Mouse (Mus musculus): ENCODE results near the gene Zpld1.

Zpld1 gene

GRCm38 (mm10) chr16:55297886-55298285, at the start of gene Zpld1:
TSS of gene Zpld1 (minus strand) at chr16:55297986.
- no peak for DNase-seq (ENCODE audit: low spot score in 2 of 2)

DNA sequence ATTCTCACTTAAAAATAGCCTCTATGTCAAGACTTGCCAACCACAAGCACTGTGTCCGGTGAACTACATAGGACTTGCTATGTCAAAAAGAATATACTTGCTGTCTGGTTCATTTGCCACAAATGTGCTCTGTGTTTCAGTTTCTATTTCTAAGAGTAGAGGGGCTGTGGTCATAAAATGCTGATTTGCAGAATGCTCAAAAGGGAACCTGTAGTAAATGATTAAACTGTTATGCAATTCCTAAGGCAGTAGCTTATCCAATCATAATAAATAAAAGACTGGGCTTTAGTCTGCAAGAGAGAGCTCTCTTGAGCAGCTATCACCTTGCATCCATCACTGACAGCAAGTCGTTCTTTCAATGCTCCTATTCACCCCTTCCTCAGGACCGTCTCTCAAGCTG, 47.9 kb upstream of the Zpld1 start:
- no peak for DNase-seq (ENCODE audit: low spot score in 2 of 2)

GRCm38 (mm10) chr16:55321542-55322514, 24.0 kb upstream of the Zpld1 start:
- no peak for DNase-seq (ENCODE audit: low spot score in 2 of 2)

DNA sequence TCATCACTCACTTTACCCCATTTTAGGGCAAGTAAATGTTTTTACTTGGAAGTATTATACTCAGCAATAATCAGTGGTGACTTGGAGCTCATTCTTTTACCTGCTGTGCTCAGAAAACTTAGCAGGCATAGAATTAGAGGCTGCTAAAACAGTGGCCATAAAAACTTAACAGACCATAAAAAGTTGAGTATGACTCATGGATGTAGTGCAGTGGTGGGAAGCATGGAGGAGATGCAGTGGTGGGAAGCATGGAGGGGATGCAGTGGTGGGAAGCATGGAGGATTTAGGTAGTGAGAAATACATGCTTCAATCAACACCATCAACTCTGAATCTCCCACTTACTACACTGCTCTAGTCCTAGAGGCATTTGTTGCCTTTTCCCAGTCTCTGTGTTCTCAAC, 19.2 kb upstream of the Zpld1 start:
- no peak for DNase-seq (ENCODE audit: low spot score in 2 of 2)

DNA sequence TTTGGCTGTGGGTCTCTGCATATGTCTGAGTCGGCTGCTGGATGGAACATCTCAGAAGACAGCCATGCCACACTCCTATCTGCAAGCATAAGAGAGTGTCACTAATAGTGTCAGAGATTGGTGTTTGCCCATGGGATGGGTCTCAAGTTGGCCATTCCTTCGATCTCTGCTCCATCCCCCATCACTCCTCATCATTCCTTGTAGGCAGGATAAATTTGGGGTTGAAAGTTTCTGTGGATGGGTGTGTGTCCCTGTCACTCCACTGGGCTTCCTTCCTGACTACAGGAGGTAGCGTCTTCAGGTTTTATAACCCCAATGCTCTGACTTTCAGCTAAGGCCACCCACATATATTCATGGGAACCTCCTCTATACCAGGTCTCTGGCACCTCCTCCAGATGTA, 14.3 kb upstream of the Zpld1 start:
- DNase-seq (ENCODE audit: low spot score in 2 of 2) = no peak

- no peak for DNase-seq (ENCODE audit: low spot score in 2 of 2)
These were observed 15.1 kb downstream of the Zpld1 start for GRCm38 (mm10) chr16:55282696-55283095.

DNA sequence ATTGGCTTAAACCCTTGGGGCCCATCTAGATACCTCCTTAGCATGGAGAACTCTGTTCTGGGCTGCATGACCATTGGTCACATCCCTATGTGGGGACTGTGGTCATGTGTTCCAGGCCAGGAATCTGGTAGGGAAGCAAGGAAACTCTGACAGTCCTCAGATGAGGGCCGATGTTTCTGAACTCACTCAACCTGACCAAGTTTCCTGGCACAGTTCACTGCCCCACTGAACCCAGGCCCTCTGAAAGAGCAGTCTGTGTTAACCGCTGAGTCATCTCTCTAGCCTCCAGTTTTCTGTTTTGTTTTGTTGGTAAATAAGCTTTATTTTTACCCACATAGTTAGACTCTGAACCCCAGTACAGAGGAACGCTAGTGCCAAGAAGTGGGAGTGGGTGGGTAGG, 20.3 kb downstream of the Zpld1 start:
- no peak for DNase-seq (ENCODE audit: low spot score in 2 of 2)

GRCm38 (mm10) chr16:55265281-55265680, 32.5 kb downstream of the Zpld1 start:
- DNase-seq (ENCODE audit: low spot score in 2 of 2) = no peak

- no peak for DNase-seq (ENCODE audit: low spot score in 2 of 2)
These were observed 36.8 kb downstream of the Zpld1 start for GRCm38 (mm10) chr16:55260862-55261574.

DNA sequence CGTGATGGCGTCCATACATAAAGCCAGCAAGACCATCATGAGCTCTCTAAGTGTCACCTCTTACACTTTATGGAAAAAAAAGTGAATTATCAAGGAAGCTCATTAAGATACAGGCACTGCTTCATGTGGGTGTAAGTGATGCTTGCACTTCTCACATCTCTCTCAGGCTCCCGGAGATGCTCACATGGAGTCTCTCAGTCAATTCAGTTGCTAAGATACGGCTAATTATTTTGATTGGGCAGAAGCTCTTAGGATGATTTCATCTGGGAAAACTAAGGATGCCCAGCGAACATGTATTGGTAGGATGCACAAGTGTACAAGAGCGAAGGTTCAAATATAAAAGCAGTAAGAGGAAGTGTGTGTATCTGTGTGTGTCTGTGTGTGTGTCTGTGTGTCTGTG, 38.1 kb downstream of the Zpld1 start:
- DNase-seq (ENCODE audit: low spot score in 2 of 2) = no peak

GRCm38 (mm10) chr16:55240996-55241395, 56.8 kb downstream of the Zpld1 start:
- DNase-seq (ENCODE audit: low spot score in 2 of 2) = no peak

- no peak for DNase-seq (ENCODE audit: low spot score in 2 of 2)
These were observed 68.7 kb downstream of the Zpld1 start for GRCm38 (mm10) chr16:55228995-55229622.

DNA sequence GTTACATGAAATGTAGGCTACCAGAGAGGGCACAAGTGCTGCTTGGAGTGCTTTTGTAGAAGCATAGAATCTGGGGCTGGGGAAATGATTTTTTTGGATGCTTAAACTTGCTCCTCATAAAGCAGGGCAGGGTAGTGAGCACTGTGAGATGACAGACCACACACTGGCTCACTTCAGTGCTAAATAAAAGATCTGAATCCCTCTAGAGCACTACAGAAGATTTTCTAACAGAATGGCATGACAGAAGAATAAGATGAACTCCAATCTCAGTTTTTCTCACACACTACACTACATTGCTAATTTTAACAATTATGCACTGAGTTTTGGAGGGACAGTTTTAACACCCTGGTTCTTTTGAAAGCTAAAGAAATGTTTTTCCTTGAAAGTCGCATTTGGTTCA, 93.8 kb downstream of the Zpld1 start:
- DNase-seq (ENCODE audit: low spot score in 2 of 2) = no peak

DNA sequence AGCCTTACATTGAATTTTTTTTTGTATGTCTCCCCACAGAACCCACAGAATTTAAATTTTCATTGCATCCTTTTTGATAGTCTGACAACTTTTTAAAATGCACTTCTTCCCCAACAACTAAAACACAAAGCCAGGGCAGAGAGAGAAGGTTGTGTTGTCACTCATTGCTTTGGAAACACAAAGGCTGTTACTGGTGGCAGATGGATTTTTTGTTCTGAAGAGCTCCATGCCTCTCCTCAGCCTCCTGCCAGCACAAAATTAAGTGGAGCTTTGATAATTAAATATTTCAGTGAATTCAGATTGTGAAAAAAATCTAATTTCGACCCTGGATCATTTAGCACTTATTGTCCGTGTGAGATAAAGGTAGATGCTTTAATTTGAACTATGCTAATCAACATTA, 107.4 kb downstream of the Zpld1 start:
- DNase-seq (ENCODE audit: low spot score in 2 of 2) = no peak

DNA sequence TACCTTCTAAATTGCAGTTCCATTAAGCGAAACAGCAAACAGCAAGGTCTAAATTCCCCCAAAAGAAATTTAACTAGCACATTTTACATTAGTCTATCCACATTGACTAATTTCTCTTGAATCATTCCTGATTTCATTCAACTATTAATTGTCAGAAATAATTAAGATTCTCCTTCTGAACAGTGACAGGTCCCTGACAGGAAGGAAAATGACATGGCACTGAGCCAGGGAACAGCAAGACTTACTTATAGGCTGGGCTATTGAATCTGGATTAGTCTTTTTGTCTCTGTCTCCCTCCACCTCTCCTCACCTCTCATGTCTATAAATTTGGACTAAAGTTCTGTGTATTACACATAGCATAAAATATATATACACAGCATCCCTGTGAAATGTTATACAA, 112.4 kb downstream of the Zpld1 start:
- DNase-seq (ENCODE audit: low spot score in 2 of 2) = no peak
